Mouse (Mus musculus): ENCODE results near the gene Slc38a8. TPM values are rescaled to one million over a fixed set of nuclear protein-coding genes. Genes with fewer than 3 reads are reported as not detected.

Gene Slc38a8
- polyA plus RNA-seq, 1 experiment from 2014 or later = not detected

DNA sequence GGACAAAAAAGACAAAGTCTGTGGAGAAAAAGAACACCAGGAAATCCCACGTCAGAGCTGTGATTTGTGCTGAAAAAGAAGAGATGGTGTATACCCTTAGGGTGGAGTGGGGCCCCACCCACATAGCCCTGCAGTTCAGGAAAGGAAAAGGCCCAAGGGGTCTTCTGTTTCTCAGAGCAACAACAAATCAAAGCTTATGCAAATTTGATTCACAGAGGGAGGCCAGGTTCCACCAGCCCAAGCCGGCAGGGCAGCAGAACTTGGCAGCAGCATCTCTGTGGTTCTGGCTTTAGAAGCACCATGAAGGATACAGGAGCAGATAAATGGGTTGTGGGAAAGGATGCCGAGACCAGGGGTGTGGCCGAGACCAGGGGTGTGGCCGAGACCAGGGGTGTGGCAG is 22.8 kb downstream of the Slc38a8 start:
- Histone ChIP-seq H3K4me1 (ENCODE audit: control insufficient read depth, insufficient read depth, low read length) (no peaks in the 10 kb centered on the region), H3K27ac (ENCODE audit: low read depth, low read length) (no peak overlapping the region), H3K36me3 (ENCODE audit: control insufficient read depth, insufficient read depth, low read length) (no peaks in the 10 kb centered on the region), H3K4me3 (ENCODE audit: low read depth, low read length) (no peak overlapping the region), H3K9me3 (replicated peaks; ENCODE audit: control insufficient read depth, low read length) (no peaks in the 10 kb centered on the region), H3K9ac (ENCODE audit: low read depth, low read length) (no peak overlapping the region), H3K27me3 (ENCODE audit: control insufficient read depth, insufficient read depth, low read length) (no peaks in the 10 kb centered on the region), H3K4me2 (no peak overlapping the region)
- no peak for ATAC-seq (replicated peaks; ENCODE audit: insufficient number of reproducible peaks, low FRiP score, low TSS enrichment)
- WGBS (ENCODE audit: insufficient replicate concordance) = 25% methylated on average over 5 of the region's 5 CpGs

DNA sequence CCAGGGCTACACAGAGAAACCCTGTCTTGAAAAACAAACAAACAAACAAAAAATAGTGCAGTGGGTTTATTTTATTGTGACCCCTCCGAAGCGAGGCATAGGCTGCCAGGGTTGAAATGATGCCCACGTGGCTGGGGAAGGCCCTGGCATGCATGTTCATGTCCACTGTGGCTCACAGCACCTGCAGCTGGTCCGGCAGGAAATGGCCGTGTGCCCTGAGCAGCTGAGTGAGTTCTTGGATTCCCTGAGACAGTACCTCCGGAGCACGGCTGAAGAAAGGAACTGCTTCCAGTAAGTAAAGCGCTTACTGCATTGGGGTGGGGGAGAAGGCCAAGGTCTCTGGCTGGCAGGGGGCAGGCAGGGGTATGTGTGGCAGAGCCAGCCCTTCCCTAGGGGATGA is 33.4 kb downstream of the Slc38a8 start:
- Histone ChIP-seq H3K4me1 (ENCODE audit: control insufficient read depth, insufficient read depth, low read length) (peaks cover 17% of the 10 kb centered on the region), H3K27ac (ENCODE audit: low read depth, low read length) (no peak overlapping the region), H3K4me2 (no peak overlapping the region), H3K4me3 (ENCODE audit: low read depth, low read length) (no peak overlapping the region), H3K27me3 (ENCODE audit: control insufficient read depth, insufficient read depth, low read length) (peaks cover 27% of the 10 kb centered on the region), H3K9ac (ENCODE audit: low read depth, low read length) (no peak overlapping the region), H3K36me3 (ENCODE audit: control insufficient read depth, insufficient read depth, low read length) (no peaks in the 10 kb centered on the region), H3K9me3 (replicated peaks; ENCODE audit: control insufficient read depth, low read length) (no peaks in the 10 kb centered on the region)
- WGBS (ENCODE audit: insufficient replicate concordance) = 86% methylated on average over 8 of the region's 8 CpGs
- ATAC-seq (replicated peaks; ENCODE audit: insufficient number of reproducible peaks, low FRiP score, low TSS enrichment) = no peak

DNA sequence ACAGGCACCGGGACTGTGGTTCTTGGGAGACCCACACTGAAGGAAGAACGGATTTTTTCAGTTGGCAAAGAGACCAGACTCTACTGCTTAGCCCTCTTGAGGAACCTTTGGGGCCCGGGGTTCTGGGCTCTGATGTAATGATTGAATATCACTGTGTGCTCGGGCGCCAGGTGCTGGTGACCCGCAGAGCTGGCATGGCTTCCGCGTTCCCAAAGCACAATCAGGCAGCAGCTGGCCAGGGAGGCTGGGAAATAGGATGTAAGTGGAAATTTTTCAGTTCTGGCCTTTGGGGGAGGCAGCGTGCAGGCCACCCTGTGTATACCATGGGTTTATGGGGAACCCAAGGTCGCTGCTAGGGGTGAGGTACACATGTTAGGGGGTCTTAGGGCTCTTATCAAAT is 34.7 kb downstream of the Slc38a8 start:
- no peak overlapping the region for H3K4me2 ChIP-seq
- H3K4me3 ChIP-seq (ENCODE audit: low read depth, low read length) = no peak overlapping the region
- WGBS (ENCODE audit: insufficient replicate concordance) = 79% methylated on average over 10 of the region's 10 CpGs
- no peak overlapping the region for H3K27ac ChIP-seq (ENCODE audit: low read depth, low read length)
- H3K9me3 ChIP-seq (replicated peaks; ENCODE audit: control insufficient read depth, low read length) = no peaks in the 10 kb centered on the region
- H3K27me3 ChIP-seq (ENCODE audit: control insufficient read depth, insufficient read depth, low read length) = peaks cover 32% of the 10 kb centered on the region
- H3K9ac ChIP-seq (ENCODE audit: low read depth, low read length) = no peak overlapping the region
- no peak for ATAC-seq (replicated peaks; ENCODE audit: insufficient number of reproducible peaks, low FRiP score, low TSS enrichment)
- peaks cover 17% of the 10 kb centered on the region for H3K4me1 ChIP-seq (ENCODE audit: control insufficient read depth, insufficient read depth, low read length)
- no peaks in the 10 kb centered on the region for H3K36me3 ChIP-seq (ENCODE audit: control insufficient read depth, insufficient read depth, low read length)

DNA sequence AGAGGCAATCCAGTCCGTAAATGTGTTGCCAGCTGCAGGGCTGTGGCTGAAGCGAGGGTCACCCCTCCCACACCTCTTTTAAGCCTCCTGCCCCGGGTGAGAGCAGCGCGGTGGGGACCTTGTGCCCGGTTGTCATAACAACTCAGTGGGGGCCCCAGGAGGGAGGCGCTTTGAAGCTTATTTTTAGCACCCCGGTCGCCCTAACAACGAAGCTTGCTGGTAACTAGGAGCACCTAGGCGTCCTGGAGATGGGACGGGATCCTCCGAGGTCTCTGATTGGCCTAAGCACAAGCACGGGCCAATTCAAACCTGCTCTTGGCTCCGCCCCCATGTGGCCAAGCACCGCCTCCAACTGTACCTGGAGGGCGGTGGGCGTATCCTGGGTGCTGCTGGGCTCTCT is 35.4 kb downstream of the Slc38a8 start:
- 2% methylated on average over 18 of the region's 18 CpGs for WGBS (ENCODE audit: insufficient replicate concordance)
- Histone ChIP-seq H3K4me3 (ENCODE audit: low read depth, low read length) (no peak overlapping the region), H3K9ac (ENCODE audit: low read depth, low read length) (no peak overlapping the region), H3K4me1 (ENCODE audit: control insufficient read depth, insufficient read depth, low read length) (peaks cover 17% of the 10 kb centered on the region), H3K36me3 (ENCODE audit: control insufficient read depth, insufficient read depth, low read length) (no peaks in the 10 kb centered on the region), H3K27me3 (ENCODE audit: control insufficient read depth, insufficient read depth, low read length) (peaks cover 38% of the 10 kb centered on the region), H3K4me2 (peak overlapping the region; percentile 23), H3K27ac (ENCODE audit: low read depth, low read length) (no peak overlapping the region), H3K9me3 (replicated peaks; ENCODE audit: control insufficient read depth, low read length) (no peaks in the 10 kb centered on the region)
- ATAC-seq (replicated peaks; ENCODE audit: insufficient number of reproducible peaks, low FRiP score, low TSS enrichment) = no peak

DNA sequence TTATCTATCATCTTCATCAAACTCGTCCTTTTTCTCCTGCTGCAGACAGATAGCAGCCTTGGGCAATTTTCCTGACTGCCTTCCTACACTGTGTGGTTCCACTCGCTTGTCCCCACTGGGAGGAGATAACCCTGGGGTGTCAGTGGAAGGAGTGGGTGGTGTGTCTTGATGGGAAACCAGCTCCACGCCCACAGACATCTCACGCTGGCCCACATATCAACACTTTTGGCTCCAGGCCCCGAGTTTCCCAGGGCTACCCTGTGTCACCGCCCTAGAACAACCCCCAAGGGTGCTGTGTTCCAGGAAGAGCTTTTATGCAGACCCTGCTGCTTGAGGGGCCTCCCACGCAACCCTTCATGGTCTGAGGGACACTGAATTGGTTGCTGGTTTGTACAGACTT is 37.8 kb downstream of the Slc38a8 start:
- H3K4me3 ChIP-seq (ENCODE audit: low read depth, low read length) = no peak overlapping the region
- no peaks in the 10 kb centered on the region for H3K36me3 ChIP-seq (ENCODE audit: control insufficient read depth, insufficient read depth, low read length)
- H3K27me3 ChIP-seq (ENCODE audit: control insufficient read depth, insufficient read depth, low read length) = peaks cover 38% of the 10 kb centered on the region
- no peak overlapping the region for H3K4me2 ChIP-seq
- no peak overlapping the region for H3K9ac ChIP-seq (ENCODE audit: low read depth, low read length)
- 56% methylated on average over 7 of the region's 7 CpGs for WGBS (ENCODE audit: insufficient replicate concordance)
- no peaks in the 10 kb centered on the region for H3K9me3 ChIP-seq (replicated peaks; ENCODE audit: control insufficient read depth, low read length)
- H3K4me1 ChIP-seq (ENCODE audit: control insufficient read depth, insufficient read depth, low read length) = peaks cover 22% of the 10 kb centered on the region
- no peak for ATAC-seq (replicated peaks; ENCODE audit: insufficient number of reproducible peaks, low FRiP score, low TSS enrichment)
- H3K27ac ChIP-seq (ENCODE audit: low read depth, low read length) = no peak overlapping the region

DNA sequence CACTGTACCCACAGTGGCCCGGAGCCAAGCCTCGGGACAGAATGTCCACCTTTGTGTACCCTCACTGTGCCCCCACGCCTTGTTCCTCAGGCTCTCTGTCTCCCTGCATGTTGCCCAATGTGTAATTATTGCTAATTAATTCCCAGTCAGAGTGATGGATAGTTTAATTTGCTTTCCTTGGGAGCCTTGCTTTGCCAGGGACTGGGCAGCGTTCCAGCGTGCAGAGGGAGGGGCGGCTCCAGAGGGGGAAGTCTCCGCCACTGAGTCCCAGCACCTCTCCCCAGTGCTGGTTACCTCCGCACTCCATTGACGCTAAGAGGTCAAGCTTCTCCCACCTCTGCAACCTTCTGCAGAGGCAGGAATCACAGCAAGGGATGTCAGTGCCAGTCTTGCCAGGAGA is 40.1 kb downstream of the Slc38a8 start:
- H3K4me3 ChIP-seq (ENCODE audit: low read depth, low read length) = no peak overlapping the region
- no peaks in the 10 kb centered on the region for H3K36me3 ChIP-seq (ENCODE audit: control insufficient read depth, insufficient read depth, low read length)
- H3K9ac ChIP-seq (ENCODE audit: low read depth, low read length) = no peak overlapping the region
- no peak overlapping the region for H3K4me2 ChIP-seq
- 73% methylated on average over 9 of the region's 9 CpGs for WGBS (ENCODE audit: insufficient replicate concordance)
- H3K27me3 ChIP-seq (ENCODE audit: control insufficient read depth, insufficient read depth, low read length) = peaks cover 31% of the 10 kb centered on the region
- no peak overlapping the region for H3K27ac ChIP-seq (ENCODE audit: low read depth, low read length)
- H3K4me1 ChIP-seq (ENCODE audit: control insufficient read depth, insufficient read depth, low read length) = peaks cover 19% of the 10 kb centered on the region
- H3K9me3 ChIP-seq (replicated peaks; ENCODE audit: control insufficient read depth, low read length) = no peaks in the 10 kb centered on the region
- no peak for ATAC-seq (replicated peaks; ENCODE audit: insufficient number of reproducible peaks, low FRiP score, low TSS enrichment)

DNA sequence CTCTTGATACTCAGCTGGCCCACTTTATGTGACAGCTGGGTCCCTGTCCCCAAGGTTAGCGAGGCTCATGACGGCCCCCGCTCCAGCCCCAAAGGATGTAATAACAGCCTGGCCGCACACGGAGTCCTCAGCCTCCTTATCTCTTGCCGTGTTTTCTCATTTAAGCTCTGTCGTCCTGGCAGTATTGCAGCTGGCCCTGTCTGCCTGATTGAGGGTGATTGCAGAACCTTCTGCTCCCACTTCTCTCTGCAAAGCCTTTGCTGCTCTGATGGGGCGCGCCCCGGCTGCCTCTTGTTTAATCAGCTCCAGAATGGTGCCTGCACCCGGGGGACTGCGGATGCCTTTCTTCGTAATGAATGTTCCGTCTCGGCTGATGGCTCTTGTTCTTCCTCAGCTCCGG is 41.8 kb downstream of the Slc38a8 start:
- Histone ChIP-seq H3K4me1 (ENCODE audit: control insufficient read depth, insufficient read depth, low read length) (peaks cover 9% of the 10 kb centered on the region), H3K4me2 (peak overlapping the region; percentile 43), H3K27ac (ENCODE audit: low read depth, low read length) (no peak overlapping the region), H3K4me3 (ENCODE audit: low read depth, low read length) (no peak overlapping the region), H3K9ac (ENCODE audit: low read depth, low read length) (no peak overlapping the region), H3K9me3 (replicated peaks; ENCODE audit: control insufficient read depth, low read length) (no peaks in the 10 kb centered on the region), H3K27me3 (ENCODE audit: control insufficient read depth, insufficient read depth, low read length) (peaks cover 23% of the 10 kb centered on the region), H3K36me3 (ENCODE audit: control insufficient read depth, insufficient read depth, low read length) (no peaks in the 10 kb centered on the region)
- WGBS (ENCODE audit: insufficient replicate concordance) = 25% methylated on average over 16 of the region's 16 CpGs
- ATAC-seq (replicated peaks; ENCODE audit: insufficient number of reproducible peaks, low FRiP score, low TSS enrichment) = no peak

DNA sequence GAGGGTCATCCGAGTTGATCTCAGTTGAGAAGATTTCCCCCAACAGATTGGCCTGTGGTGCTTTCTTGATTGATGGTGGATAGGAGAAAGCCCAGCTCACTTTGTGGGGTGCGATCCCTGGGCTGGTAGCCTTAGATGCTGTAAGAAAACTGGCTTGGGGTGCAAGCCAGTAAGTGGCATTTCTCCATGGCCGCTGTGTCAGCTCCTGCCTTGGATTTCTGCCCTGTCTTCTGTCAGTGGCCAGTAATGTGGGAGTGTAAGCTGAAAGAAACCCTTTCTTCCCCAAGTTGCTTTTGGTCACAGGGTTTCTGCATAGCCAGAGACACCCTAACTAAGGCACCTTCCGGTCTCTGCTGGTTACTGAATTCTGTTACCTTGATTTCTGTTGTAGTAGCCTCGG is 45.5 kb downstream of the Slc38a8 start:
- Histone ChIP-seq H3K27ac (ENCODE audit: low read depth, low read length) (no peak overlapping the region), H3K4me2 (no peak overlapping the region), H3K36me3 (ENCODE audit: control insufficient read depth, insufficient read depth, low read length) (no peaks in the 10 kb centered on the region), H3K4me1 (ENCODE audit: control insufficient read depth, insufficient read depth, low read length) (peaks cover 9% of the 10 kb centered on the region), H3K9ac (ENCODE audit: low read depth, low read length) (no peak overlapping the region), H3K4me3 (ENCODE audit: low read depth, low read length) (no peak overlapping the region), H3K27me3 (ENCODE audit: control insufficient read depth, insufficient read depth, low read length) (peaks cover 7% of the 10 kb centered on the region; the same call in 1 of the 2 replicates), H3K9me3 (replicated peaks; ENCODE audit: control insufficient read depth, low read length) (no peaks in the 10 kb centered on the region)
- no peak for ATAC-seq (replicated peaks; ENCODE audit: insufficient number of reproducible peaks, low FRiP score, low TSS enrichment)
- 78% methylated on average over 5 of the region's 5 CpGs for WGBS (ENCODE audit: insufficient replicate concordance)

DNA sequence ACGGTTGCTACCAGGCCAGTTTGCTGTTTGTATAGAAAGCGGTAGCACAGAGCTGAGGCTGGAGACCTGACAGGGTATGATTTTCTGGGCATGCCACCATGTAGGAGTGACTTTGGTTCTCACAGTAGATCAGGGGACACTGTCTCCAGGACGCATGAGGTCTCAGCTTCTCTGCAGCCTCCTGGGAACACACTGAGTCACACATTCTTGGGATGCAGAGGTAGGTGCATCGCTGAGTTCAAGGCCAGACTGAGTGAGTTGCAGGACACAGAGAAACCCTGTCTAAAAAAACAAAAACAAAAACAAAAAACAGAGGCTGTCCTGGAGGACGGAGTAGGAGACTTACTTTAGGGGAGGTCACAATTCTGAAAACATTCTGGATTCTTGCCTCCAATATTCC is 48.6 kb downstream of the Slc38a8 start:
- WGBS (ENCODE audit: insufficient replicate concordance) = 77% methylated on average over 5 of the region's 5 CpGs
- Histone ChIP-seq H3K9ac (ENCODE audit: low read depth, low read length) (no peak overlapping the region), H3K27me3 (ENCODE audit: control insufficient read depth, insufficient read depth, low read length) (peaks cover 33% of the 10 kb centered on the region)

More for the DNA sequence above, 48.6 kb downstream of the Slc38a8 start:
- Histone ChIP-seq H3K27ac (ENCODE audit: low read depth, low read length) (no peak overlapping the region), H3K4me3 (ENCODE audit: low read depth, low read length) (no peak overlapping the region), H3K4me1 (ENCODE audit: control insufficient read depth, insufficient read depth, low read length) (peaks cover 4% of the 10 kb centered on the region; the same call in 1 of the 2 replicates), H3K36me3 (ENCODE audit: control insufficient read depth, insufficient read depth, low read length) (no peaks in the 10 kb centered on the region), H3K9me3 (replicated peaks; ENCODE audit: control insufficient read depth, low read length) (no peaks in the 10 kb centered on the region), H3K4me2 (no peak overlapping the region)
- ATAC-seq (replicated peaks; ENCODE audit: insufficient number of reproducible peaks, low FRiP score, low TSS enrichment) = no peak
